Mouse (Mus musculus) brown adipose tissue, adult 24 weeks (tissue): ENCODE data around the gene Trpm2. TPM values are rescaled to one million over a fixed set of nuclear protein-coding genes. Genes with fewer than 3 reads are reported as not detected.

Source experiments
- polyA plus RNA-seq: library from polyadenylated mRNA; stranded (reverse); fragments of >200 nt; gene quantifications from 2 replicates; pipeline ENCODE4 v1.2.4, GENCODE M21; 2012; ENCODE audit not compliant: missing spikeins, insufficient read depth, insufficient read length

Trpm2 gene
- polyA plus RNA-seq, 1 experiment: not detected

Other genes with a start within 250 kb of the Trpm2 start
- gene Krtap12-1, start 250.0 kb downstream of the Trpm2 start, polyA plus RNA-seq: not detected in 2 replicates
- gene Gm10100, start 244.1 kb downstream of the Trpm2 start, polyA plus RNA-seq: not detected in 2 replicates
- not detected in 2 replicates for gene Gm18596, start 227.9 kb downstream of the Trpm2 start, polyA plus RNA-seq
- gene Gm9736, start 219.2 kb downstream of the Trpm2 start, polyA plus RNA-seq: not detected in 2 replicates
- not detected in 2 replicates for gene Gm3233, start 210.9 kb downstream of the Trpm2 start, polyA plus RNA-seq
- gene Gm3238, start 199.2 kb downstream of the Trpm2 start, polyA plus RNA-seq: not detected in 2 replicates
- gene Gm7138, start 193.6 kb downstream of the Trpm2 start, polyA plus RNA-seq: not detected in 2 replicates
- gene Gm3250, start 188.0 kb downstream of the Trpm2 start, polyA plus RNA-seq: not detected in 2 replicates
- not detected in 2 replicates for gene Gm7137, start 182.4 kb downstream of the Trpm2 start, polyA plus RNA-seq
- gene Gm9639, start 175.5 kb downstream of the Trpm2 start, polyA plus RNA-seq: not detected in 2 replicates
- gene Gm19668, start 171.4 kb downstream of the Trpm2 start, polyA plus RNA-seq: not detected in 2 replicates
- gene Gm9507, start 158.7 kb downstream of the Trpm2 start, polyA plus RNA-seq: not detected in 2 replicates
- gene Gm2696, start 155.9 kb downstream of the Trpm2 start, polyA plus RNA-seq: not detected in 2 replicates
- not detected in 2 replicates for gene Krtap10-4, start 143.5 kb downstream of the Trpm2 start, polyA plus RNA-seq
- not detected in 2 replicates for gene Krtap10-10, start 134.6 kb downstream of the Trpm2 start, polyA plus RNA-seq
- gene Gm36176, start 123.8 kb downstream of the Trpm2 start, polyA plus RNA-seq: not detected in 2 replicates
- gene Gm10318, start 117.7 kb downstream of the Trpm2 start, polyA plus RNA-seq: not detected in 2 replicates
- not detected in 2 replicates for gene Gm3285, start 108.6 kb downstream of the Trpm2 start, polyA plus RNA-seq
- gene Lrrc3, start 68.0 kb downstream of the Trpm2 start, polyA plus RNA-seq: 0.33 TPM in 1 of 2 replicates, not detected in the other
- gene 1810043G02Rik, start 8.0 kb upstream of the Trpm2 start, polyA plus RNA-seq: 16.0 and 16.4 TPM in 2 replicates
- 326 and 453 TPM in 2 replicates for gene Pfkl, start 39.5 kb upstream of the Trpm2 start, polyA plus RNA-seq
- gene Dnmt3l, start 71.4 kb upstream of the Trpm2 start, polyA plus RNA-seq: 2.3 and 2.7 TPM in 2 replicates
- not detected in 2 replicates for gene Aire, start 73.0 kb upstream of the Trpm2 start, polyA plus RNA-seq
- 1.1 and 1.3 TPM in 2 replicates for gene Icosl, start 98.7 kb upstream of the Trpm2 start, polyA plus RNA-seq
- gene D10Jhu81e, start 199.2 kb upstream of the Trpm2 start, polyA plus RNA-seq: 403 and 476 TPM in 2 replicates
- gene Pwp2, start 214.6 kb upstream of the Trpm2 start, polyA plus RNA-seq: 3.3 and 4.3 TPM in 2 replicates